Mouse (Mus musculus): ENCODE measurements around the gene Dmrt2. TPM values are rescaled to one million over a fixed set of nuclear protein-coding genes. Genes with fewer than 3 reads are reported as not detected.

Gene Dmrt2
- total RNA-seq, 2 experiments from 2014 or later = 0.79 to 0.81 TPM

DNA sequence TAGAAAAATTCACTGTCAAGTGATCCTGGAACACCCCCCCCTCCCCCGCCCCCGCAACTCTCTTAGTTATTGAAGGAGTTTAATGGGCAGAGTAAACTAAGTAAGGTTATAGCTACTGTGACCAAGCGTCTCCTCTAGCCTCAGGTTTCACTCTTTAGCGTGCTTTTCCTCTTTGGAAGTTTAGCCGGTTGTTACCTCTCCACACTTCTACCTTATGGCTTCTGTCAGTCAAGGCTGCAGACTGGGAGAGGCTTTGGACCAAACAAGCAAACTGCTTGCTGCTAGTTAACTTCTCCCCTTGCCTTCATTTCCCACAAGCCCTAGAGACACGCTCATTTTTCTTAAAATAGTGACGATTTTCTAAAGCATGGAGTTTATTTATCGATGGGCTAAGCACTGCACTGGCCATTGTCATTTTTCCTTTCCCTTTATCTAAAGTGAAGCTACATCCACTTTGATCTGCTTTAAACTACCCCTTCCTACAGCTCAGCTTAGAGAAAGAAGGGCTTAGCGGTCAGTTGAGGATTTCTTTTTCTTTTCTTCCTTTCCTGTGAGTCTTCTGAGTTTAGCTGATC lies 3.7 kb downstream of the Dmrt2 start:
- no peak for DNase-seq (ENCODE audit: low spot score in 2 of 2)

GRCm38 (mm10) chr19:25698850-25699249 lies 26.6 kb downstream of the Dmrt2 start:
- DNase-seq (ENCODE audit: low spot score in 2 of 2) = no peak

DNA sequence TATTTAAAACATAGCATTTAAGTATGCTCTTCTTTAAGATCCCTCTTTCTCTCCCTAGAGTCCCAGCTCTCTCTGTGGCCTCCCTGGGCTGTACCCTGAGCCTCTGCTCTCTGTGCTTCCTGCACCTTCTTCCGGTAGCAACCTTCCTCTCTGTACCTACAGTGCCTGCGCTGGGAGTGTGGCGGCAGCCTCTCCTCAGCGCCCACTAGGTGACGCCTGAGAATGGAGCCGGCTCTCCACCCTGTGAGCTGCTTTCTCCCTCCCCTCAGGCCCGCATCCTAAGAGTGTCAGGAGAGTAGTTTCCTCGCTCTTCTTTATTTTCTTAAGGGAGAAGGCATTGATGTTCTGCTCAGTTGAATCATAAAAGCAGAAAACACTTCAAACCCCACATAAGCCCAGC lies 41.2 kb downstream of the Dmrt2 start:
- peak; percentile 6 to 46 for DNase-seq (ENCODE audit: low spot score in 2 of 2)

DNA sequence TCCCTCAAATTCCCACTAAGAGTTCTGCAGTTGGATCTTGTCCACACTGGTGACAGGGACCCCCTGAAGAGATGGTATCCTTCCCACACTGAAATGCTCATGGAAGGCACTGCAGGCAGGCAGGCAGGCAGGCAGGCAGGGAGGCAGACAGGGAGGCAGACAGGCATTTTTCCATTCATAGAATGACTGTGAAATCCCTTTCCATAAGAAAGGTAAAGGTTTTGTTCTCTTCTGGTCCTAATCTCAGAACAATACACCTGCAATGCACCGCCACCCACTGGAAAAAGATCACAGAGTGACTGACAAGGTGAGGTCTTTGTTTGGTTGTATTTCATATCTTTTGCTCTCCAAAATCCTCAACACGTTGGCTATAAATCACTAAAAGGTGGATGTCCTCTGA lies 42.7 kb downstream of the Dmrt2 start:
- no peak for DNase-seq (ENCODE audit: low spot score in 2 of 2)

DNA sequence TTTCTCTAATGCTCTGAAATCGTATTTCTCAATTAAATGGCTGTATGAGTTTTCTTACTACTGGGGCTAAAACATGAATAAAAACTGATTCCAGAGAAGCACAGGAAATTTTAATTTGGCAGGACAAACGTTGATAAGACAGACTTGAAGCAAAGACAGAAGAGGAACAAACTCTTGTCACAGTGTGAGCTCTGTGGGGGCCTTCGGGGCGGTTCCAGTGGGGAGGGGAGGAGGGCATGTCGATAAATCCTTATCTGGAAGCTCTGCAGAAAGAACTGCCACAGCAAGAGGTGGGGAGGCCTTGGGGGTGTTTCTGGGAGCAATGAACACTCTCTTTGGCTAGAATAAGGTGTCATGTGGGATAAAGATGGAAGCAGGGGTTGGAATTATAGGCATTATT lies 50.4 kb downstream of the Dmrt2 start:
- DNase-seq (ENCODE audit: low spot score in 2 of 2) = no peak

Other genes with a start within 250 kb of the Dmrt2 start
- not detected for gene Dmrt1, start 166.8 kb upstream of the Dmrt2 start, total RNA-seq (2021)
- under 1 TPM; 0.54 to 0.63 TPM for gene Dmrt3, start 62.1 kb upstream of the Dmrt2 start, total RNA-seq (2021)